Mouse (Mus musculus): ENCODE data around the gene Jmjd1c. TPM values are rescaled to one million over a fixed set of nuclear protein-coding genes. Genes with fewer than 3 reads are reported as not detected.

Gene Jmjd1c
- polyA plus RNA-seq, 1 experiment from 2014 or later: 31.6 TPM

- DNase-seq (ENCODE audit: low spot score): no peak
- H3K4me3 ChIP-seq: no peak overlapping the region
- peaks cover 26% of the 10 kb centered on the region for H3K4me1 ChIP-seq
- H3K27me3 ChIP-seq (ENCODE audit: low read depth, poor library complexity, severe bottlenecking): no peaks in the 10 kb centered on the region
- no peaks in the 10 kb centered on the region for H3K9me3 ChIP-seq (replicated peaks)
- WGBS: 85% methylated on average over 7 of the region's 7 CpGs
- H3K27ac ChIP-seq: no peak overlapping the region
- H3K36me3 ChIP-seq: 0 out of 2 replicates have a peak, but pooled peaks cover 4% of the 10 kb centered on the region
These were observed 37.6 kb upstream of the Jmjd1c start for GRCm38 (mm10) chr10:67058297-67058696.

- Histone ChIP-seq H3K36me3 (0 out of 2 replicates have a peak, but pooled peaks cover 4% of the 10 kb centered on the region), H3K4me1 (peaks cover 22% of the 10 kb centered on the region), H3K27ac (no peak overlapping the region), H3K27me3 (ENCODE audit: low read depth, poor library complexity, severe bottlenecking) (no peaks in the 10 kb centered on the region), H3K4me3 (no peak overlapping the region), H3K9me3 (replicated peaks) (no peaks in the 10 kb centered on the region)
- 92% methylated on average over 6 of the region's 6 CpGs for WGBS
- DNase-seq (ENCODE audit: low spot score): no peak
These were observed 37.2 kb upstream of the Jmjd1c start for GRCm38 (mm10) chr10:67058702-67059101.

GRCm38 (mm10) chr10:67061367-67061801, 34.5 kb upstream of the Jmjd1c start:
- Histone ChIP-seq H3K27ac (peak overlapping the region; percentile 31; the same call in 1 of the 2 replicates), H3K9me3 (replicated peaks) (no peaks in the 10 kb centered on the region), H3K4me3 (no peak overlapping the region), H3K4me1 (peaks cover 19% of the 10 kb centered on the region), H3K36me3 (0 out of 2 replicates have a peak, but pooled peaks cover 4% of the 10 kb centered on the region), H3K27me3 (ENCODE audit: low read depth, poor library complexity, severe bottlenecking) (no peaks in the 10 kb centered on the region)
- WGBS: 68% methylated on average over 10 of the region's 10 CpGs
- DNase-seq (ENCODE audit: low spot score): no peak

- no peaks in the 10 kb centered on the region for H3K27me3 ChIP-seq (ENCODE audit: low read depth, poor library complexity, severe bottlenecking)
- 76% methylated on average over 4 of the region's 4 CpGs for WGBS
- H3K27ac ChIP-seq: peak overlapping the region; percentile 68
These were observed 34.1 kb upstream of the Jmjd1c start for GRCm38 (mm10) chr10:67061823-67062222.

GRCm38 (mm10) chr10:67065277-67065887, 30.5 kb upstream of the Jmjd1c start:
- peaks cover 15% of the 10 kb centered on the region for H3K4me1 ChIP-seq
- H3K27me3 ChIP-seq (ENCODE audit: low read depth, poor library complexity, severe bottlenecking): no peaks in the 10 kb centered on the region
- 89% methylated on average over 7 of the region's 7 CpGs for WGBS
- H3K4me3 ChIP-seq: no peak overlapping the region
- no peaks in the 10 kb centered on the region for H3K9me3 ChIP-seq (replicated peaks)
- H3K27ac ChIP-seq: no peak overlapping the region
- H3K36me3 ChIP-seq: 0 out of 2 replicates have a peak, but pooled peaks cover 4% of the 10 kb centered on the region
- DNase-seq (ENCODE audit: low spot score): no peak

More at GRCm38 (mm10) chr10:67061823-67062222, 34.1 kb upstream of the Jmjd1c start:
- no peak overlapping the region for H3K4me3 ChIP-seq
- peaks cover 15% of the 10 kb centered on the region for H3K4me1 ChIP-seq
- DNase-seq (ENCODE audit: low spot score): no peak
- H3K9me3 ChIP-seq (replicated peaks): no peaks in the 10 kb centered on the region
- H3K36me3 ChIP-seq: 0 out of 2 replicates have a peak, but pooled peaks cover 4% of the 10 kb centered on the region

- Histone ChIP-seq H3K27me3 (ENCODE audit: low read depth, poor library complexity, severe bottlenecking) (no peaks in the 10 kb centered on the region), H3K4me3 (no peak overlapping the region), H3K27ac (no peak overlapping the region), H3K9me3 (replicated peaks) (no peaks in the 10 kb centered on the region), H3K36me3 (0 out of 2 replicates have a peak, but pooled peaks cover 4% of the 10 kb centered on the region), H3K4me1 (peaks cover 15% of the 10 kb centered on the region)
- WGBS: 87% methylated on average over 5 of the region's 5 CpGs
- DNase-seq (ENCODE audit: low spot score): no peak
These were observed 30.0 kb upstream of the Jmjd1c start for GRCm38 (mm10) chr10:67065927-67066326.

GRCm38 (mm10) chr10:67066421-67066820, 29.5 kb upstream of the Jmjd1c start:
- 87% methylated on average over 3 of the region's 3 CpGs for WGBS
- peaks cover 11% of the 10 kb centered on the region for H3K4me1 ChIP-seq
- H3K27ac ChIP-seq: no peak overlapping the region
- 0 out of 2 replicates have a peak, but pooled peaks cover 4% of the 10 kb centered on the region for H3K36me3 ChIP-seq
- H3K9me3 ChIP-seq (replicated peaks): no peaks in the 10 kb centered on the region
- DNase-seq (ENCODE audit: low spot score): no peak
- no peaks in the 10 kb centered on the region for H3K27me3 ChIP-seq (ENCODE audit: low read depth, poor library complexity, severe bottlenecking)
- H3K4me3 ChIP-seq: no peak overlapping the region

GRCm38 (mm10) chr10:67069013-67069412, 26.9 kb upstream of the Jmjd1c start:
- no peak for DNase-seq (ENCODE audit: low spot score)
- H3K27ac ChIP-seq: no peak overlapping the region
- 91% methylated on average over 10 of the region's 10 CpGs for WGBS
- no peaks in the 10 kb centered on the region for H3K9me3 ChIP-seq (replicated peaks)
- H3K4me1 ChIP-seq: 0 out of 2 replicates have a peak, but pooled peaks cover 4% of the 10 kb centered on the region
- H3K4me3 ChIP-seq: no peak overlapping the region
- H3K27me3 ChIP-seq (ENCODE audit: low read depth, poor library complexity, severe bottlenecking): no peaks in the 10 kb centered on the region
- 0 out of 2 replicates have a peak, but pooled peaks cover 4% of the 10 kb centered on the region for H3K36me3 ChIP-seq

- 92% methylated on average over 4 of the region's 4 CpGs for WGBS
- no peaks in the 10 kb centered on the region for H3K27me3 ChIP-seq (ENCODE audit: low read depth, poor library complexity, severe bottlenecking)
- H3K9me3 ChIP-seq (replicated peaks): no peaks in the 10 kb centered on the region
- no peak for DNase-seq (ENCODE audit: low spot score)
- no peaks in the 10 kb centered on the region for H3K4me1 ChIP-seq
- no peak overlapping the region for H3K27ac ChIP-seq
- H3K36me3 ChIP-seq: 0 out of 2 replicates have a peak, but pooled peaks cover 4% of the 10 kb centered on the region
- no peak overlapping the region for H3K4me3 ChIP-seq
These were observed 24.5 kb upstream of the Jmjd1c start for GRCm38 (mm10) chr10:67071389-67071788.

GRCm38 (mm10) chr10:67071884-67072283, 24.0 kb upstream of the Jmjd1c start:
- no peaks in the 10 kb centered on the region for H3K4me1 ChIP-seq
- no peak overlapping the region for H3K27ac ChIP-seq
- 91% methylated on average over 5 of the region's 5 CpGs for WGBS
- H3K9me3 ChIP-seq (replicated peaks): no peaks in the 10 kb centered on the region
- H3K4me3 ChIP-seq: no peak overlapping the region
- 0 out of 2 replicates have a peak, but pooled peaks cover 4% of the 10 kb centered on the region for H3K36me3 ChIP-seq
- no peaks in the 10 kb centered on the region for H3K27me3 ChIP-seq (ENCODE audit: low read depth, poor library complexity, severe bottlenecking)
- no peak for DNase-seq (ENCODE audit: low spot score)

- H3K4me3 ChIP-seq: no peak overlapping the region
- WGBS: 91% methylated on average over 4 of the region's 4 CpGs
- H3K27ac ChIP-seq: no peak overlapping the region
- no peak for DNase-seq (ENCODE audit: low spot score)
- H3K27me3 ChIP-seq (ENCODE audit: low read depth, poor library complexity, severe bottlenecking): no peaks in the 10 kb centered on the region
- H3K36me3 ChIP-seq: 0 out of 2 replicates have a peak, but pooled peaks cover 4% of the 10 kb centered on the region
- H3K9me3 ChIP-seq (replicated peaks): no peaks in the 10 kb centered on the region
- no peaks in the 10 kb centered on the region for H3K4me1 ChIP-seq
These were observed 23.3 kb upstream of the Jmjd1c start for GRCm38 (mm10) chr10:67072600-67072999.

GRCm38 (mm10) chr10:67073577-67073976, 22.3 kb upstream of the Jmjd1c start:
- H3K27me3 ChIP-seq (ENCODE audit: low read depth, poor library complexity, severe bottlenecking): no peaks in the 10 kb centered on the region
- 95% methylated on average over 8 of the region's 8 CpGs for WGBS
- H3K9me3 ChIP-seq (replicated peaks): no peaks in the 10 kb centered on the region
- H3K4me3 ChIP-seq: no peak overlapping the region
- H3K27ac ChIP-seq: no peak overlapping the region
- no peaks in the 10 kb centered on the region for H3K36me3 ChIP-seq
- DNase-seq (ENCODE audit: low spot score): no peak
- H3K4me1 ChIP-seq: no peaks in the 10 kb centered on the region

Measured in limb, embryonic 10.5 days (tissue).